Mouse (Mus musculus) hematopoietic multipotent progenitor cell, adult 10-12 weeks (in vitro differentiated cells): Measurements from ENCODE around the gene E130218I03Rik. TPM values are rescaled to one million over a fixed set of nuclear protein-coding genes. Genes with fewer than 3 reads are reported as not detected.

Source experiments
- polyA plus RNA-seq: library from polyadenylated mRNA; stranded (reverse); fragments of >175 nt; gene quantifications from 2 replicates; pipeline ENCODE4 v1.2.3, GENCODE M21; 2012; ENCODE audit warnings: low replicate concordance

The E130218I03Rik gene
- polyA plus RNA-seq: 0.15 TPM in 1 of 2 replicates, not detected in the other

DNA sequence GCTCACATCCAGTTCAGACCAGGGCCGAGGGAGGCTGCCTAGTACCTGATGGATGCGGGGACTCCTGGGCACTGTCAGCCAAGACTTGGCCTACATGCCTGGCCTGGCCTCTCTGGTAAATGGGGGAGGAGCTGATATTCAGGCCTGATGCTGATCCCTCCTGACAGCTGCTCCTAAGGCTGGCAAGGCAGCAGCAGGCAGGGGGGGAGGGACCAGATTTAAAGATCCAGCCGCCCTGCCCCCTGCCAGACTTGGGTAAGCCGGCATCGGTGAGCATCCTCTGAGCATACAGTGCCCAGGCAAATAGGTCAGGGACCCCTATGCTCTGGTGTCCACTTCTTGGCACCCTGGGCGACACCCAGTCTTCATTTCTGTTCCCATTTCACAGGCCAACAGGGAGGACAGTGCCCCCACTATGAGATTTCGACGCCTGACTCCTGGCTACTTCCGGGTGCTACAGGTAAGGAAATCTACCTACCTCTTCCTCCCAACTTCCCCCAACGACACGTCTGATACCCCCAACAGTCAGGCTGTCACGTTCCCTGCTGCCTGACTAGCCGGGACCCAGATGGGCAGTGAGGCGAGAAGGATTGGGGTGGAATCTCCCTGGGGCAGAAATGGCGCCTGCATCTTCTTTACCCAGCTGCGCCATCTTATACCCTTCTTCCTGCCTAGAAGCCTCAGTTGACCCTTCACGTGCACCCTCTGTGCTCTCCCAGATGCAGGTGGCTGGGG lies at the start of gene E130218I03Rik:
Gene E130218I03Rik (plus strand): TSS at position 147 of the 735 bp plus-strand sequence.

DNA sequence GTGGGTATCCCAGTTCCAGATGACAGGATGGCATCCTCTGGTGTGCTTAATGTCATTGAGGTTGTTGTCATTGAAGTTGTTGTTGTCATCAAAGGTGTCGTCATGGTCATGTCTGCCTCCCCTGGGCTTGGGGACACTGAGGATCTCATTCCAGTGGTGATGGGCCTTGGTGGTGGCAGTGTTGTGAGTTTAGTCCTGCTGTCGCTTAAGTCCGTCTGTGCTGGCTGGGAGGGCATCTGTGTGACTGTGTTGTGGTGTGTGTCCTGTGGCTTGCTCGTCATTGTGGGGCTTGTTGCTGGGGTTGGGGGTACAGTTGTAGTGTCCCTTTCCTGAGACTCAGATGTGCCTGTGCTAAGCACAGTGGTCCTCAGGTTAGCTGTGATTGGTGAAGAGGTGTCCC lies 40.6 kb upstream of the E130218I03Rik start, which contains the start of gene Gm7534:
Gene Gm7534 (minus strand): TSS at position 101 of the 400 bp plus-strand sequence.

DNA sequence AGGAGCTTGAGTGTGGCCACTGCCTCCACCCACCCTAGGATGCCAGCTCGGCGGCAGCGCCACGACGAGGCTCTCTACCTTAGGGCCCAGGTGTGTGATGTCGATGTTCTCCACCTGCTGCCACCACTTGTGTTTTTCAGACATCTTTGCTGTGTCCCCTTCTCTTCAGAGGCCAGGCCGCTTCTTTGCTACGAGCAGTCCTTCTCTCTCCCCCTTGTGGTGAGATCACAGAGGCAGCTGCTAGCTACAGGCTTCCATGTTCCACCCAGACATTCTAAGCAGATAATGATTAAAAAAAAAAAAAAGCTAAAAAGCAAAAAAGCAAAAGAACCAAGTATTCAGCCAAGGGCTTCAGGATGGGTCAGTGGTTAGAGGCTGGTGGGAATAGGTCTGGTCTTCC lies 16.3 kb upstream of the E130218I03Rik start, which contains the start of gene Catsper4:
Gene Catsper4 (minus strand): TSS at position 190 of the 400 bp plus-strand sequence.

DNA sequence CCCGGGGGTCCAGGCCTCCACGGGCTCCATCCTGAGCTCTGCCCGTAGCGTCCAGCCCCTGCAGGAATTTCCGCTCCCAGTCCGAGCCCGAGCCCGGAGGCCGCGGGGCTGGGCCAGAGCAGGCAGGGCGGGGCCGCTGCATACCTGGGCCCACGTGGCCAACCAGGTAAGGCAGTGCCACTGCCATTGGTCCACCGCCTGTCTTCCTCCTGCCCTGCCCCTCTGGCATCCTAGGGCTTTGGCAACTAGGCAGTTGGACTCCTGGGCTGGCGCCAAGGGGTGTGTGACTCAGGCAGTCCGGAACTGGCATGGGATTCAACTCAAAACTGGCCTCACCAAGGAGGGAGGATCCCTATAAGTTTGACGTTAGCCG lies 5.2 kb upstream of the E130218I03Rik start, which contains the start of gene Cnksr1:
Gene Cnksr1 (minus strand): TSS at position 121 of the 373 bp plus-strand sequence.

DNA sequence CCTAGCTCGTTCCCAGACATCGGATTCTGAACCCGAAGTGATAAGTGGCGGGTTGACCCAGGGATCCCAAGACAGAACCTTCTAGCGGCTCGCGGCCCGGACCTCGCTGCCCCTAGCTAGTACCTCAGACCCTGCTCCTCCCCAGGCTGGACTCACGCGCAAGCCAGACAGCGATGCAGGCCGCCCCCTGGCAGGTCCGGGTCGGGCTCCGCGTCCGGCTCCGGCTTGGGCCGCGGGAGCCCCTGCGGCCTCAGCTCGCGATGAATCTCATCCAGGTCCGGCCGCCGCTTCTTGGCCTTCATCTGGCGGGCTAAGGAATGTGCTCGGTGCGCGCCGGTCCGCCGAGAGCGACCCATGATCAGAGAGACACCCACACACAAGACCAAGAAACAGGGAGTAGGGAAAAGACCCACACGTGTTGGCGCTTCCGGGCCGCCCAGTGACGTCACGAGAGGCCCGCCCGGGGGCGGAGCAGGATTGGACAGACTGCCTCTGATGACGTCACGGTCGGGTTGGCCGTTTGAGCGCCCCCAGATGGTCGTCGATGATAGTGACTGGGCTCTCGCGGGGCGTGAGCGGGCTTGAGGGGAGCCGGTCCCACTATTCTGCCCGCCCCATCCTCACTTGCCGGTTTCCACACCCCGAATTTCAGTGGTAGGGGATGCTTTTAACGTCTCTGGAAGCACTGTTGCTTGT lies 1.8 kb downstream of the E130218I03Rik start, which contains the start of gene Zfp593:
Gene Zfp593 (minus strand): TSS at position 445 of the 696 bp plus-strand sequence.

DNA sequence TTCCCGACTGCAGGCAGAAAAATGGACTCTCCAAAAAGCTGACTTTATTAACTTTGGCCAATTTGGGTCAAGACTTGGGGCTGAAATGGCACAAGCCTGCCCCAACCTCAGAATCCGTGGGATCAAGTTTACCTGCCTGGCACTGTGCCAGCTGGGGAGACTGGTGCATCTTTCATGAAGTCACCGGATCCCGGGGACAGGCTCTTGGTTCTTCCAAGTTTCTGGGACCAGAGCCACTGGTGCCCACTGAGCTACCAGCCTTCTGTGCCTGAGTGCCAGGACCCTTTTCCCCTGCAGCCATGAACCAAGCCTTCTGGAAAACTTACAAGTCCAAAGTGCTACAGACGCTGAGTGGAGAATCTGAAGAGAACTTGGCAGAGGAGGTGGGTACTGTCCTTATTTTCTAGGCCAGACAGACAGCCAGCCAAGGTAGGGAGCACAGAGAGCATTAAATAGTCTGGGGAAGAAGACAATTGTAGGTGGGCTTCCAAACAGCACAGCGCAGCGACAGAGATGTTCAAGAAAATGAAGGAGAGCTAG lies 3.3 kb downstream of the E130218I03Rik start, which contains the start of gene Gm30191:
Gene Gm30191 (plus strand): TSS at position 217 of the 540 bp plus-strand sequence.

DNA sequence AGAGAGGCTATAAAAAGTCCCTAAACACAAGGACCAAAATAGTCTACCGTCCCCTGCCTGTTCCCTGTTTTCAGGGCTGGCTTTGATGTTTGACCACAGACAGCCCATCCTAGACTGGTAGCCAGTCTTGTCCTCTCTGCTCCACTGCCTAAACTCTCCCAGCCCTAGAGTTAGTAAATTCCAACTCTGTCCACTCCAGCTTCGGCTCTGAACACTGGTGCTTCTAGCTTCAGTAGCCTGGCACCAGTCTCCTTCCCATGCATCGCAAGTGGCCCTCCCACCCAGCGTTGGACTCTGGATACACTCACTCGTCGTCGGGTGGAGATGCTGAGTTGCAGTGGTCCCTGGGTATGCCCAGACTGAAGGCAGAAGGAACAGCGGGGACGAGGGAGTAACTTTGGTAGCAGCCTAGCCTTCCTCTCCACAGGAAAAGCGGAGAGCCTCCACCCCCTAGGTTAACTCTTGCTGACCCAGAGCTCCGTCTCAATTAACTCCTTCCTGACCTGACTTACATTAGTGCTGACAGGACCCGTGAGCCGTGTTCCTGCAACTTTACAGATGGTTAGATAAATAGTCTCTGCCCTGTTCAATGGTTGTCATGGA lies 10.4 kb downstream of the E130218I03Rik start, which contains the start of gene Grrp1:
Gene Grrp1 (minus strand): TSS at position 385 of the 603 bp plus-strand sequence.

DNA sequence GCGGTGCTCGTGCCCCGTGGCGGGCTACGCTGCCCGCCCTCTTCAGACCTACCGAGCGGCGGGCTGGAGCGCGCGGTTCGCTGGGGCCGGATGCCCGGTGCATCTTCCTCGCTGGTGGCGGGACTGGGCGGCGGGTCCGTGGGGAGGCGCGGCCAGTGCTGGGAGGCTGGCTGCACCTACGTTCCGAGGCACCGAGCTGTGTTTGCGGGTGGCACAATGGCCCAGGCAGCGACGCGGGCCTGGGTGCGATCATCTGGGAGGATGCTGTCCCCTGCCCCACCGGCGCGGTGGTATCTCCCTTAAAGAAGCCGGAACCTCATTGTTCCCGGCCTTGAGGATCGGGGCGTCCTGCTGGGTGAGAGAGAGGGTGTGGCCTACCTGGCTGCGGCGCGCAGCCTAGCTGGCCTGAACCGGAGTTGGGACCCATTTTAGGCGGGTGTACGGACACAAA lies 44.1 kb downstream of the E130218I03Rik start, which contains the start of gene Pdik1l:
Gene Pdik1l (minus strand): TSS at position 321 of the 451 bp plus-strand sequence.

Other genes starting within 250 kb of the E130218I03Rik start
- 14.8 and 24.9 TPM in 2 replicates for gene Dhdds, start 242.7 kb upstream of the E130218I03Rik start, polyA plus RNA-seq
- 0.58 TPM in 1 of 2 replicates, not detected in the other for gene Lin28a, start 224.8 kb upstream of the E130218I03Rik start, polyA plus RNA-seq
- 2.9 TPM in 2 replicates for gene Zfp683, start 189.8 kb upstream of the E130218I03Rik start, polyA plus RNA-seq
- 1.6 and 2.0 TPM in 2 replicates for gene Crybg2, start 182.8 kb upstream of the E130218I03Rik start, polyA plus RNA-seq
- 340 and 2,143 TPM in 2 replicates for gene Cd52, start 148.6 kb upstream of the E130218I03Rik start, polyA plus RNA-seq
- gene Ubxn11, start 141.1 kb upstream of the E130218I03Rik start, polyA plus RNA-seq: 37.0 and 75.8 TPM in 2 replicates
- 217 and 747 TPM in 2 replicates for gene Sh3bgrl3, start 114.9 kb upstream of the E130218I03Rik start, polyA plus RNA-seq
- 5.6 and 26.8 TPM in 2 replicates for gene Cep85, start 56.5 kb upstream of the E130218I03Rik start, polyA plus RNA-seq
- not detected in 2 replicates for gene Gm7534, start 40.7 kb upstream of the E130218I03Rik start, polyA plus RNA-seq
- not detected in 2 replicates for gene Catsper4, start 16.3 kb upstream of the E130218I03Rik start, polyA plus RNA-seq
- 0.07 and 0.12 TPM in 2 replicates for gene Cnksr1, start 5.3 kb upstream of the E130218I03Rik start, polyA plus RNA-seq
- 21.3 and 31.9 TPM in 2 replicates for gene Zfp593, start 1.9 kb downstream of the E130218I03Rik start, polyA plus RNA-seq
- not detected in 2 replicates for gene Gm30191, start 3.3 kb downstream of the E130218I03Rik start, polyA plus RNA-seq
- gene Grrp1, start 10.4 kb downstream of the E130218I03Rik start, polyA plus RNA-seq: 0.26 and 1.3 TPM in 2 replicates
- 1.9 and 4.3 TPM in 2 replicates for gene Pdik1l, start 44.2 kb downstream of the E130218I03Rik start, polyA plus RNA-seq
- gene Trim63, start 71.5 kb downstream of the E130218I03Rik start, polyA plus RNA-seq: not detected in 2 replicates
- 0.21 TPM in 1 of 2 replicates, not detected in the other for gene Slc30a2, start 99.5 kb downstream of the E130218I03Rik start, polyA plus RNA-seq
- gene Extl1, start 140.2 kb downstream of the E130218I03Rik start, polyA plus RNA-seq: 0.76 and 0.95 TPM in 2 replicates
- 0.71 and 1.8 TPM in 2 replicates for gene Pafah2, start 152.7 kb downstream of the E130218I03Rik start, polyA plus RNA-seq
- 8.3 and 57.9 TPM in 2 replicates for gene Stmn1, start 224.7 kb downstream of the E130218I03Rik start, polyA plus RNA-seq